In genomic region chr8:90853971-90854670, GRCm38 (mm10) we compare ENCODE assay signal across 10 mouse cellular contexts. TPM values are rescaled to one million over a fixed set of nuclear protein-coding genes. Genes with fewer than 3 reads are reported as not detected.
DNase-seq lines count a peak whose midpoint lies in the region; ATAC-seq and TF ChIP-seq lines count a peak whose summit lies in the region.
"Had no signal": no experiment of that assay in that cellular context is flagged by ENCODE, and none has a peak within 500 bp of the region (broad histone marks: within the 10 kb centered on the region; RNA-seq: fewer than 3 reads in every experiment).

No protein-coding gene starts in this region.

- peaks cover 11% of the 10 kb centered on the region for H3K4me1 ChIP-seq in liver, embryonic 12.5 days
- peaks cover 35% of the 10 kb centered on the region for H3K4me1 ChIP-seq in forebrain, embryonic 12.5 days
- peaks cover 16% of the 10 kb centered on the region for H3K4me1 ChIP-seq in limb, embryonic 11.5 days (ENCODE audit: control insufficient read depth, insufficient read depth, low read length)
- H3K4me1 ChIP-seq in stomach, embryonic 14.5 days (ENCODE audit: control insufficient read depth, insufficient read depth, low read length), result peaks cover 13% of the 10 kb centered on the region
- H3K4me1 ChIP-seq in kidney, adult 2 months (ENCODE audit: control insufficient read depth, insufficient read depth, low read length), result peaks cover 3% of the 10 kb centered on the region; the same call in 1 of the 2 replicates

- no peaks in the 10 kb centered on the region for H3K9me3 ChIP-seq in liver, embryonic 12.5 days (replicated peaks)
- no peaks in the 10 kb centered on the region for H3K9me3 ChIP-seq in forebrain, embryonic 12.5 days
- no peaks in the 10 kb centered on the region for H3K9me3 ChIP-seq in limb, embryonic 11.5 days (ENCODE audit: control insufficient read depth, low read length)
- no peaks in the 10 kb centered on the region for H3K9me3 ChIP-seq in stomach, embryonic 14.5 days (ENCODE audit: control insufficient read depth, low read depth, low read length)
- H3K9me3 ChIP-seq: G1E had no signal

- H3K9ac ChIP-seq in liver, embryonic 12.5 days, result no peak overlapping the region
- 0 out of 2 replicates have a peak overlapping the region, but pooled peaks have one; percentile 21 for H3K9ac ChIP-seq in forebrain, embryonic 12.5 days
- no peak overlapping the region for H3K9ac ChIP-seq in limb, embryonic 11.5 days (ENCODE audit: low read length)
- no peak overlapping the region for H3K9ac ChIP-seq in stomach, embryonic 14.5 days (replicated peaks; ENCODE audit: low read depth, low read length)

- no peak for DNase-seq in liver
- no peak for DNase-seq in limb, embryonic 11.5 days (ENCODE audit: low spot score)
- no peak for DNase-seq in urinary bladder, postnatal 4 days (ENCODE audit: low spot score in 2 of 2)
- DNase-seq in right cerebral cortex, postnatal 25 days, result no peak
- no peak for DNase-seq in kidney, adult 2 months

- no peaks in the 10 kb centered on the region for H3K27me3 ChIP-seq in liver, embryonic 12.5 days (replicated peaks)
- H3K27me3 ChIP-seq in forebrain, embryonic 12.5 days, result no peaks in the 10 kb centered on the region
- no peaks in the 10 kb centered on the region for H3K27me3 ChIP-seq in limb, embryonic 11.5 days (ENCODE audit: control insufficient read depth, insufficient read depth, low read length)
- no peaks in the 10 kb centered on the region for H3K27me3 ChIP-seq in stomach, embryonic 14.5 days (ENCODE audit: control insufficient read depth, insufficient read depth, low read length)
- H3K27me3 ChIP-seq in kidney, adult 2 months (replicated peaks; ENCODE audit: control insufficient read depth, insufficient read depth, low read length), result no peaks in the 10 kb centered on the region

- H3K36me3 ChIP-seq in liver, embryonic 12.5 days, result no peaks in the 10 kb centered on the region
- no peaks in the 10 kb centered on the region for H3K36me3 ChIP-seq in forebrain, embryonic 12.5 days (replicated peaks)
- H3K36me3 ChIP-seq in limb, embryonic 11.5 days (ENCODE audit: control insufficient read depth, insufficient read depth, low read length), result no peaks in the 10 kb centered on the region
- no peaks in the 10 kb centered on the region; the same call in 1 of the 2 replicates for H3K36me3 ChIP-seq in stomach, embryonic 14.5 days (ENCODE audit: control insufficient read depth, insufficient read depth, low read length)
- H3K36me3 ChIP-seq in kidney, adult 2 months (ENCODE audit: control insufficient read depth, insufficient read depth, low read length), result no peaks in the 10 kb centered on the region
- H3K36me3 ChIP-seq: G1E had no signal

- TF ChIP-seq CTCF in kidney, adult 2 months (conservative IDR thresholded peaks at IDR 0.05; ENCODE audit: insufficient read depth, insufficient read length, low read depth, low read length), result no peak

- H3K4me3 ChIP-seq in liver, embryonic 12.5 days, result no peak overlapping the region
- no peak overlapping the region for H3K4me3 ChIP-seq in forebrain, embryonic 12.5 days (replicated peaks)
- H3K4me3 ChIP-seq in limb, embryonic 11.5 days (ENCODE audit: low read depth, low read length), result no peak overlapping the region
- no peak overlapping the region for H3K4me3 ChIP-seq in stomach, embryonic 14.5 days (ENCODE audit: low read depth, low read length)
- H3K4me3 ChIP-seq in kidney, adult 2 months (ENCODE audit: insufficient read depth, low read depth, low read length), result no peak overlapping the region

- no peak overlapping the region for H3K27ac ChIP-seq in liver, embryonic 12.5 days
- peak overlapping the region; percentile 71; the same call in 1 of the 2 replicates for H3K27ac ChIP-seq in forebrain, embryonic 12.5 days
- peak overlapping the region; percentile 45; the same call in 1 of the 2 replicates for H3K27ac ChIP-seq in limb, embryonic 11.5 days (replicated peaks; ENCODE audit: low read depth, low read length)
- H3K27ac ChIP-seq in stomach, embryonic 14.5 days (ENCODE audit: low read length), result peak overlapping the region; percentile 74; the same call in 1 of the 2 replicates
- no peak overlapping the region for H3K27ac ChIP-seq in kidney, adult 2 months (ENCODE audit: insufficient read depth, low read depth, low read length)

- WGBS in liver, embryonic 12.5 days (ENCODE audit: insufficient replicate concordance), result 70% methylated on average over 9 of the region's 9 CpGs
- WGBS in forebrain, embryonic 12.5 days, result 56% methylated on average over 9 of the region's 9 CpGs
- WGBS in limb, embryonic 11.5 days, result 79% methylated on average over 9 of the region's 9 CpGs
- 65% methylated on average over 9 of the region's 9 CpGs for WGBS in stomach, embryonic 14.5 days
- 79% methylated on average over 9 of the region's 9 CpGs for WGBS in kidney, adult 2 months

- no peak for ATAC-seq in liver, embryonic 12.5 days
- no peak for ATAC-seq in forebrain, embryonic 12.5 days (ENCODE audit: low FRiP score)
- no peak for ATAC-seq in limb, embryonic 11.5 days (ENCODE audit: insufficient number of reproducible peaks, low FRiP score, low TSS enrichment, low read depth)
- ATAC-seq in stomach, embryonic 14.5 days (ENCODE audit: insufficient number of reproducible peaks, insufficient read depth, low FRiP score, low read depth), result no peak

- H3K4me2 ChIP-seq in liver, embryonic 12.5 days, result peak overlapping the region; percentile 19; the same call in 1 of the 2 replicates
- H3K4me2 ChIP-seq in forebrain, embryonic 12.5 days, result peak overlapping the region; percentile 27
- peak overlapping the region; percentile 7; the same call in 1 of the 2 replicates for H3K4me2 ChIP-seq in limb, embryonic 11.5 days (ENCODE audit: low read depth, severe bottlenecking)
- peak overlapping the region; percentile 31; the same call in 1 of the 2 replicates for H3K4me2 ChIP-seq in stomach, embryonic 14.5 days (replicated peaks; ENCODE audit: low read depth, low read length)

- TF ChIP-seq POLR2A in kidney, adult 2 months (IDR thresholded peaks at IDR 0.05; ENCODE audit: low read depth, low read length), result no peak

RNA-seq across cellular contexts. Expression of gene Chd9, which starts 26.0 kb away (rescaled TPM):
- polyA plus RNA-seq in liver, embryonic 12.5 days (2016; fragmentation: Nextera tagmentation; extraction: Ambion mirVana), result 15.2 and 15.7 TPM in 2 replicates
- polyA plus RNA-seq in forebrain, embryonic 12.5 days (2016; fragmentation: Nextera tagmentation; extraction: Ambion mirVana), result 72.0 and 73.3 TPM in 2 replicates
- 60.0 and 62.2 TPM in 2 replicates for polyA plus RNA-seq in limb, embryonic 11.5 days (2014; fragmentation: Nextera tagmentation; extraction: Ambion mirVana)
- polyA plus RNA-seq in stomach, embryonic 14.5 days (2014; fragmentation: Nextera tagmentation; extraction: Ambion mirVana), result 112 and 116 TPM in 2 replicates
- 224 and 271 TPM in 2 replicates for polyA plus RNA-seq in kidney, adult 2 months (2012; rRNA removed)

RNA-seq across cellular contexts. Expression of gene Gm19935, which starts 36.9 kb away (rescaled TPM):
- not detected in 2 replicates for polyA plus RNA-seq in liver, embryonic 12.5 days (2016; fragmentation: Nextera tagmentation; extraction: Ambion mirVana)
- not detected in 2 replicates for polyA plus RNA-seq in forebrain, embryonic 12.5 days (2016; fragmentation: Nextera tagmentation; extraction: Ambion mirVana)
- not detected in 2 replicates for polyA plus RNA-seq in limb, embryonic 11.5 days (2014; fragmentation: Nextera tagmentation; extraction: Ambion mirVana)
- polyA plus RNA-seq in stomach, embryonic 14.5 days (2014; fragmentation: Nextera tagmentation; extraction: Ambion mirVana), result not detected in 2 replicates
- polyA plus RNA-seq in kidney, adult 2 months (2012; rRNA removed), result 0.16 and 0.24 TPM in 2 replicates
- polyA plus RNA-seq: G1E; liver, embryonic 16.5 days had no signal

Comparison
In these comparisons a context has a peak if more than half of its experiments do, and no peak if none do; other contexts are left out.
1. H3K27ac ChIP-seq: peak in forebrain, embryonic 12.5 days (single experiment), limb, embryonic 11.5 days (single experiment) and stomach, embryonic 14.5 days (single experiment); none in liver, embryonic 12.5 days (single experiment) and kidney, adult 2 months (single experiment).
2. Peak in every context shown above with its lines, with median percentiles within 50 percentile points of each other: H3K4me2 ChIP-seq.